Mouse (Mus musculus): ENCODE measurements around the gene Trpm4. TPM values are rescaled to one million over a fixed set of nuclear protein-coding genes. Genes with fewer than 3 reads are reported as not detected.
"Not testable (repeated sequence)": the region's sequence is repeated elsewhere in the genome, so short reads cannot be mapped to it uniquely, and the experiment has no call there.

Gene Trpm4
- polyA plus RNA-seq, 1 experiment from 2014 or later: 21.9 TPM

DNA sequence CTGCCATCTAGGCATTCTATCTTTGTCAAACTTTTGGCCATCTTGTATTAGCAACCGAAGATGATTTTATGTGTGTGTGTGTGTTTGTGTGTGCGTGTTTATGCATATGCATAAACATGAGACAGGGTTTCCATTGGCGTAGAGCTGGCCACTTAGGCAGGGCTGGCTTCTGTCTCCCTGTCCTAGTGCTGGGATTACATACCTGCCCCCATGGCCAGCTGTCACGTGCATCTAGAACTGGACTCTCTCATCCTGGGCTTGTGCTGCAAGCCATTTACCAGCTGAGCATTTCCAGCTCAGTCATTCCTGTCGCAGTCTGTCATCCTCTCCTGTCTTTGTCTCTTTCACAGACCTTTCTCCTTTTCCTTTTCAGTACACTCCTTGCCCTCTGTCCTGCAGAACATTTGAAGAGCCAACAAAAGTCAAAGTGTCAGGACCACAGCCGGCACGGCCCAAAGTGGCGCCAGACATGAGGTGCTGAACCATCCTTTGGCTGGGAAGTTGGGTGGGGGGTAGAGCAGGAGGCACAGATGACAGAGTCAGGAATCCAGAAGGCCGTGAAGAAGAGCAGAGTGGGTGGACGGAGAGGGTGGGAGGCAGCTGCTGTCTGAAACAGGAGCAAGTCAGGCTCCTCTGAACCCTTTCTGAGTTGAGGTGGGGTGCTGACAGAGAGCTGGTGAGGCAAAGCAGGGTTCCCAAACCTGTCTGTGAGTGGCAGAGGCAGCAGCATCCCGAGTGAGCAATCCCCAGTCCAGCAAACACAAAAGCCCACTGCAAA, 76.3 kb downstream of the Trpm4 start:
- H3K36me3 ChIP-seq (ENCODE audit: insufficient read depth, low read length): no peaks in the 10 kb centered on the region
- H3K9ac ChIP-seq (replicated peaks; ENCODE audit: low read depth): no peak overlapping the region
- TF ChIP-seq EP300 (IDR thresholded peaks at IDR 0.05): no peak
- TF ChIP-seq CTCF (IDR thresholded peaks at IDR 0.05): no peak
- no peak overlapping the region for H3K4me2 ChIP-seq (replicated peaks; ENCODE audit: low read depth, low read length)
- H3K4me3 ChIP-seq (ENCODE audit: low read depth, low read length): no peak overlapping the region
- H3K4me1 ChIP-seq (ENCODE audit: insufficient read depth, low read depth, low read length): 0 out of 2 replicates have a peak, but pooled peaks cover 1% of the 10 kb centered on the region
- DNase-seq (ENCODE audit: low spot score) (no peak), ATAC-seq (no peak)
- 48% methylated on average over 11 of the region's 11 CpGs for WGBS
- no peaks in the 10 kb centered on the region for H3K9me3 ChIP-seq (ENCODE audit: low read length)
- H3K27me3 ChIP-seq (replicated peaks; ENCODE audit: insufficient read depth, low read length): 0 out of 2 replicates have a peak, but pooled peaks cover 3% of the 10 kb centered on the region
- H3K27ac ChIP-seq (ENCODE audit: low read length): no peak overlapping the region

GRCm38 (mm10) chr7:45255822-45256221, 77.8 kb downstream of the Trpm4 start:
- peak; percentile 49 for ATAC-seq
- not testable (repeated sequence) for H3K4me1 ChIP-seq (ENCODE audit: insufficient read depth, low read depth, low read length)
- 52% methylated on average over 5 of the region's 7 CpGs for WGBS

GRCm38 (mm10) chr7:45253806-45254205, 79.8 kb downstream of the Trpm4 start:
- no peaks in the 10 kb centered on the region for H3K27me3 ChIP-seq (replicated peaks; ENCODE audit: insufficient read depth, low read length)
- H3K4me2 ChIP-seq (replicated peaks; ENCODE audit: low read depth, low read length): no peak overlapping the region
- 78% methylated on average over 8 of the region's 8 CpGs for WGBS
- no peaks in the 10 kb centered on the region for H3K4me1 ChIP-seq (ENCODE audit: insufficient read depth, low read depth, low read length)
- TF ChIP-seq CTCF (IDR thresholded peaks at IDR 0.05) (no peak), EP300 (IDR thresholded peaks at IDR 0.05) (no peak)
- no peak overlapping the region for H3K27ac ChIP-seq (ENCODE audit: low read length)
- no peak for DNase-seq (ENCODE audit: low spot score)
- H3K9ac ChIP-seq (replicated peaks; ENCODE audit: low read depth): no peak overlapping the region
- no peaks in the 10 kb centered on the region for H3K36me3 ChIP-seq (ENCODE audit: insufficient read depth, low read length)
- no peak overlapping the region for H3K4me3 ChIP-seq (ENCODE audit: low read depth, low read length)
- ATAC-seq: no peak
- no peaks in the 10 kb centered on the region for H3K9me3 ChIP-seq (ENCODE audit: low read length)

More at GRCm38 (mm10) chr7:45255822-45256221, 77.8 kb downstream of the Trpm4 start:
- DNase-seq (ENCODE audit: low spot score): peak; percentile 77
- not testable (repeated sequence) for H3K27me3 ChIP-seq (replicated peaks; ENCODE audit: insufficient read depth, low read length); H3K9ac ChIP-seq (replicated peaks; ENCODE audit: low read depth); H3K27ac ChIP-seq (ENCODE audit: low read length); H3K9me3 ChIP-seq (ENCODE audit: low read length); H3K4me2 ChIP-seq (replicated peaks; ENCODE audit: low read depth, low read length); H3K4me3 ChIP-seq (ENCODE audit: low read depth, low read length); H3K36me3 ChIP-seq (ENCODE audit: insufficient read depth, low read length)

Other genes starting within 250 kb of the Trpm4 start
- 158 and 162 TPM in 2 replicates for gene Rcn3, start 241.6 kb downstream of the Trpm4 start, polyA plus RNA-seq (2015; fragmentation: Nextera tagmentation; extraction: Ambion mirVana)
- gene Fcgrt, start 229.9 kb downstream of the Trpm4 start, polyA plus RNA-seq (2015; fragmentation: Nextera tagmentation; extraction: Ambion mirVana): 138 and 143 TPM in 2 replicates
- 972 and 1,016 TPM in 2 replicates for gene Rps11, start 209.3 kb downstream of the Trpm4 start, polyA plus RNA-seq (2015; fragmentation: Nextera tagmentation; extraction: Ambion mirVana)
- gene Rpl13a, start 205.0 kb downstream of the Trpm4 start, polyA plus RNA-seq (2015; fragmentation: Nextera tagmentation; extraction: Ambion mirVana): 1,107 and 1,148 TPM in 2 replicates
- gene Gm45713, start 197.5 kb downstream of the Trpm4 start, polyA plus RNA-seq (2015; fragmentation: Nextera tagmentation; extraction: Ambion mirVana): 0.62 and 0.96 TPM in 2 replicates
- 5.1 and 6.1 TPM in 2 replicates for gene Flt3l, start 197.3 kb downstream of the Trpm4 start, polyA plus RNA-seq (2015; fragmentation: Nextera tagmentation; extraction: Ambion mirVana)
- 51.7 and 58.4 TPM in 2 replicates for gene Pih1d1, start 179.5 kb downstream of the Trpm4 start, polyA plus RNA-seq (2015; fragmentation: Nextera tagmentation; extraction: Ambion mirVana)
- gene Aldh16a1, start 179.2 kb downstream of the Trpm4 start, polyA plus RNA-seq (2015; fragmentation: Nextera tagmentation; extraction: Ambion mirVana): 26.7 and 26.8 TPM in 2 replicates
- 0.56 and 0.65 TPM in 2 replicates for gene Slc17a7, start 169.8 kb downstream of the Trpm4 start, polyA plus RNA-seq (2015; fragmentation: Nextera tagmentation; extraction: Ambion mirVana)
- not detected in 2 replicates for gene Gfy, start 154.2 kb downstream of the Trpm4 start, polyA plus RNA-seq (2015; fragmentation: Nextera tagmentation; extraction: Ambion mirVana)
- gene Pth2, start 152.8 kb downstream of the Trpm4 start, polyA plus RNA-seq (2015; fragmentation: Nextera tagmentation; extraction: Ambion mirVana): not detected in 2 replicates
- gene Ccdc155, start 128.9 kb downstream of the Trpm4 start, polyA plus RNA-seq (2015; fragmentation: Nextera tagmentation; extraction: Ambion mirVana): 2.7 and 3.3 TPM in 2 replicates
- gene Dkkl1, start 121.6 kb downstream of the Trpm4 start, polyA plus RNA-seq (2015; fragmentation: Nextera tagmentation; extraction: Ambion mirVana): 0.93 and 1.1 TPM in 2 replicates
- gene Tead2, start 118.0 kb downstream of the Trpm4 start, polyA plus RNA-seq (2015; fragmentation: Nextera tagmentation; extraction: Ambion mirVana): 46.5 and 52.3 TPM in 2 replicates
- 9.1 and 9.8 TPM in 2 replicates for gene Cd37, start 94.7 kb downstream of the Trpm4 start, polyA plus RNA-seq (2015; fragmentation: Nextera tagmentation; extraction: Ambion mirVana)
- gene Slc6a16, start 92.7 kb downstream of the Trpm4 start, polyA plus RNA-seq (2015; fragmentation: Nextera tagmentation; extraction: Ambion mirVana): not detected in 2 replicates
- not detected in 2 replicates for gene Slc6a21, start 56.3 kb downstream of the Trpm4 start, polyA plus RNA-seq (2015; fragmentation: Nextera tagmentation; extraction: Ambion mirVana)
- 0.50 and 0.54 TPM in 2 replicates for gene Hrc, start 1.5 kb upstream of the Trpm4 start, polyA plus RNA-seq (2015; fragmentation: Nextera tagmentation; extraction: Ambion mirVana)
- 1.8 and 2.0 TPM in 2 replicates for gene Ppfia3, start 33.2 kb upstream of the Trpm4 start, polyA plus RNA-seq (2015; fragmentation: Nextera tagmentation; extraction: Ambion mirVana)
- 0.49 TPM in 1 of 2 replicates, not detected in the other for gene Lin7b, start 36.8 kb upstream of the Trpm4 start, polyA plus RNA-seq (2015; fragmentation: Nextera tagmentation; extraction: Ambion mirVana)
- gene Snrnp70, start 62.0 kb upstream of the Trpm4 start, polyA plus RNA-seq (2015; fragmentation: Nextera tagmentation; extraction: Ambion mirVana): 85.3 and 104 TPM in 2 replicates
- gene Kcna7, start 71.9 kb upstream of the Trpm4 start, polyA plus RNA-seq (2015; fragmentation: Nextera tagmentation; extraction: Ambion mirVana): 0.16 and 0.24 TPM in 2 replicates
- gene Ntf5, start 79.9 kb upstream of the Trpm4 start, polyA plus RNA-seq (2015; fragmentation: Nextera tagmentation; extraction: Ambion mirVana): 7.1 and 7.2 TPM in 2 replicates
- 4.5 and 4.7 TPM in 2 replicates for gene Lhb, start 87.0 kb upstream of the Trpm4 start, polyA plus RNA-seq (2015; fragmentation: Nextera tagmentation; extraction: Ambion mirVana)
- gene Gys1, start 101.1 kb upstream of the Trpm4 start, polyA plus RNA-seq (2015; fragmentation: Nextera tagmentation; extraction: Ambion mirVana): 19.2 and 19.6 TPM in 2 replicates
- 59.9 and 63.5 TPM in 2 replicates for gene Ruvbl2, start 104.3 kb upstream of the Trpm4 start, polyA plus RNA-seq (2015; fragmentation: Nextera tagmentation; extraction: Ambion mirVana)
- 5,808 and 6,026 TPM in 2 replicates for gene Ftl1, start 126.1 kb upstream of the Trpm4 start, polyA plus RNA-seq (2015; fragmentation: Nextera tagmentation; extraction: Ambion mirVana)
- 144 and 155 TPM in 2 replicates for gene Bax, start 133.1 kb upstream of the Trpm4 start, polyA plus RNA-seq (2015; fragmentation: Nextera tagmentation; extraction: Ambion mirVana)
- 0.25 and 0.52 TPM in 2 replicates for gene Tulp2, start 148.1 kb upstream of the Trpm4 start, polyA plus RNA-seq (2015; fragmentation: Nextera tagmentation; extraction: Ambion mirVana)
- not detected in 2 replicates for gene Gm45808, start 153.0 kb upstream of the Trpm4 start, polyA plus RNA-seq (2015; fragmentation: Nextera tagmentation; extraction: Ambion mirVana)
- 3.5 and 4.5 TPM in 2 replicates for gene Dhdh, start 155.0 kb upstream of the Trpm4 start, polyA plus RNA-seq (2015; fragmentation: Nextera tagmentation; extraction: Ambion mirVana)
- 203 and 213 TPM in 2 replicates for gene Nucb1, start 176.6 kb upstream of the Trpm4 start, polyA plus RNA-seq (2015; fragmentation: Nextera tagmentation; extraction: Ambion mirVana)
- gene Ppp1r15a, start 192.5 kb upstream of the Trpm4 start, polyA plus RNA-seq (2015; fragmentation: Nextera tagmentation; extraction: Ambion mirVana): 36.6 and 39.1 TPM in 2 replicates
- gene Plekha4, start 192.6 kb upstream of the Trpm4 start, polyA plus RNA-seq (2015; fragmentation: Nextera tagmentation; extraction: Ambion mirVana): 2.0 and 2.1 TPM in 2 replicates
- gene Hsd17b14, start 221.1 kb upstream of the Trpm4 start, polyA plus RNA-seq (2015; fragmentation: Nextera tagmentation; extraction: Ambion mirVana): 0.95 and 1.4 TPM in 2 replicates
- 29.4 and 39.8 TPM in 2 replicates for gene Bcat2, start 236.4 kb upstream of the Trpm4 start, polyA plus RNA-seq (2015; fragmentation: Nextera tagmentation; extraction: Ambion mirVana)

Measured in lung, postnatal 0 days (tissue).